Comparison of ENCODE assay signal across 11 mouse cellular contexts in genomic region chr2:178635685-178636084, GRCm38 (mm10).
DNase-seq lines count a peak whose midpoint lies in the region; ATAC-seq lines count a peak whose summit lies in the region.
"Had no signal": no experiment of that assay in that cellular context is flagged by ENCODE, and none has a peak within 500 bp of the region (broad histone marks: within the 10 kb centered on the region; RNA-seq: fewer than 3 reads in every experiment).

No protein-coding gene starts in this region.

- no peaks in the 10 kb centered on the region for H3K27me3 ChIP-seq in embryonic facial prominence, embryonic 14.5 days (replicated peaks; ENCODE audit: control insufficient read depth, insufficient read depth, low read length)
- peaks cover 3% of the 10 kb centered on the region; the same call in 1 of the 2 replicates for H3K27me3 ChIP-seq in embryonic facial prominence, embryonic 10.5 days (replicated peaks; ENCODE audit: low read depth, poor library complexity, severe bottlenecking)
- H3K27me3 ChIP-seq in hindbrain, embryonic 11.5 days (ENCODE audit: control insufficient read depth, insufficient read depth, low read length), result no peaks in the 10 kb centered on the region
- H3K27me3 ChIP-seq in lung, embryonic 15.5 days, result no peaks in the 10 kb centered on the region
- no peaks in the 10 kb centered on the region for H3K27me3 ChIP-seq in neural tube, embryonic 14.5 days (ENCODE audit: control insufficient read depth, insufficient read depth, low read length)
- no peaks in the 10 kb centered on the region for H3K27me3 ChIP-seq in heart, embryonic 11.5 days (ENCODE audit: control insufficient read depth, insufficient read depth, low read length)
- H3K27me3 ChIP-seq: embryonic facial prominence, embryonic 12.5 days; heart, embryonic 15.5 days; stomach, embryonic 15.5 days had no signal

- H3K9ac ChIP-seq in embryonic facial prominence, embryonic 14.5 days (ENCODE audit: low read depth, low read length), result no peak overlapping the region
- no peak overlapping the region for H3K9ac ChIP-seq in hindbrain, embryonic 11.5 days (ENCODE audit: low read depth, low read length)
- H3K9ac ChIP-seq in lung, embryonic 15.5 days, result no peak overlapping the region
- no peak overlapping the region for H3K9ac ChIP-seq in neural tube, embryonic 14.5 days (replicated peaks; ENCODE audit: low read depth, low read length)
- no peak overlapping the region for H3K9ac ChIP-seq in heart, embryonic 11.5 days (ENCODE audit: low read depth, low read length)
- H3K9ac ChIP-seq: embryonic facial prominence, embryonic 12.5 days; heart, embryonic 15.5 days; stomach, embryonic 15.5 days had no signal

- peaks cover 33% of the 10 kb centered on the region for H3K4me1 ChIP-seq in embryonic facial prominence, embryonic 14.5 days (ENCODE audit: control insufficient read depth, insufficient read depth, low read length)
- H3K4me1 ChIP-seq in embryonic facial prominence, embryonic 10.5 days, result peaks cover 44% of the 10 kb centered on the region
- no peaks in the 10 kb centered on the region for H3K4me1 ChIP-seq in hindbrain, embryonic 11.5 days (replicated peaks; ENCODE audit: control insufficient read depth, insufficient read depth, low read length)
- H3K4me1 ChIP-seq in lung, embryonic 15.5 days, result 0 out of 2 replicates have a peak, but pooled peaks cover 6% of the 10 kb centered on the region
- peaks cover 5% of the 10 kb centered on the region; the same call in 1 of the 2 replicates for H3K4me1 ChIP-seq in neural tube, embryonic 14.5 days (ENCODE audit: control insufficient read depth, insufficient read depth, low read length)
- H3K4me1 ChIP-seq in heart, embryonic 11.5 days (ENCODE audit: control insufficient read depth, insufficient read depth, low read length), result no peaks in the 10 kb centered on the region; the same call in 1 of the 2 replicates

- no peak for DNase-seq in embryonic facial prominence, embryonic 14.5 days (ENCODE audit: low spot score)
- DNase-seq in embryonic facial prominence, embryonic 10.5 days (ENCODE audit: low spot score), result no peak
- DNase-seq in hindbrain, embryonic 11.5 days (ENCODE audit: low spot score), result peak; percentile 31
- DNase-seq in adrenal gland, postnatal 36 days, result no peak

- no peaks in the 10 kb centered on the region for H3K9me3 ChIP-seq in embryonic facial prominence, embryonic 14.5 days (ENCODE audit: control insufficient read depth, low read length)
- H3K9me3 ChIP-seq in embryonic facial prominence, embryonic 10.5 days, result no peaks in the 10 kb centered on the region
- no peaks in the 10 kb centered on the region for H3K9me3 ChIP-seq in hindbrain, embryonic 11.5 days (ENCODE audit: control insufficient read depth, low read length)
- no peaks in the 10 kb centered on the region for H3K9me3 ChIP-seq in lung, embryonic 15.5 days
- no peaks in the 10 kb centered on the region for H3K9me3 ChIP-seq in neural tube, embryonic 14.5 days (ENCODE audit: control insufficient read depth, low read length)
- no peaks in the 10 kb centered on the region for H3K9me3 ChIP-seq in heart, embryonic 11.5 days (replicated peaks; ENCODE audit: control insufficient read depth, low read length)
- H3K9me3 ChIP-seq: embryonic facial prominence, embryonic 12.5 days; heart, embryonic 15.5 days; stomach, embryonic 15.5 days had no signal

- H3K27ac ChIP-seq in embryonic facial prominence, embryonic 14.5 days (replicated peaks; ENCODE audit: low read depth, low read length), result no peak overlapping the region
- H3K27ac ChIP-seq in embryonic facial prominence, embryonic 10.5 days (replicated peaks), result no peak overlapping the region; the same call in 1 of the 2 replicates
- H3K27ac ChIP-seq in hindbrain, embryonic 11.5 days (ENCODE audit: low read depth, low read length), result no peak overlapping the region
- 0 out of 2 replicates have a peak overlapping the region, but pooled peaks have one; percentile 16 for H3K27ac ChIP-seq in lung, embryonic 15.5 days
- H3K27ac ChIP-seq in neural tube, embryonic 14.5 days (ENCODE audit: low read depth, low read length), result no peak overlapping the region
- no peak overlapping the region for H3K27ac ChIP-seq in heart, embryonic 11.5 days (ENCODE audit: low read depth, low read length)
- H3K27ac ChIP-seq: embryonic facial prominence, embryonic 12.5 days; heart, embryonic 15.5 days; stomach, embryonic 15.5 days had no signal

- ATAC-seq in embryonic facial prominence, embryonic 14.5 days (ENCODE audit: low read depth), result peak; percentile 19; the same call in 1 of the 2 replicates
- no peak for ATAC-seq in hindbrain, embryonic 11.5 days (ENCODE audit: low FRiP score)
- ATAC-seq in lung, embryonic 15.5 days (ENCODE audit: borderline replicate concordance, extremely low read depth, low FRiP score, low TSS enrichment), result peak; percentile 44; the same call in 1 of the 2 replicates
- peak; percentile 60 for ATAC-seq in neural tube, embryonic 14.5 days (ENCODE audit: low read depth)
- no peak for ATAC-seq in heart, embryonic 11.5 days (replicated peaks; ENCODE audit: insufficient number of reproducible peaks, low FRiP score, low TSS enrichment)
- no peak for ATAC-seq in CD4-positive, CD25-positive, alpha-beta regulatory T cell, adult 4 months

- H3K36me3 ChIP-seq in embryonic facial prominence, embryonic 14.5 days (ENCODE audit: control insufficient read depth, insufficient read depth, low read length), result no peaks in the 10 kb centered on the region
- no peaks in the 10 kb centered on the region for H3K36me3 ChIP-seq in embryonic facial prominence, embryonic 10.5 days (replicated peaks)
- no peaks in the 10 kb centered on the region for H3K36me3 ChIP-seq in hindbrain, embryonic 11.5 days (ENCODE audit: control insufficient read depth, insufficient read depth, low read length)
- H3K36me3 ChIP-seq in lung, embryonic 15.5 days, result no peaks in the 10 kb centered on the region
- no peaks in the 10 kb centered on the region for H3K36me3 ChIP-seq in neural tube, embryonic 14.5 days (ENCODE audit: control insufficient read depth, insufficient read depth, low read length)
- H3K36me3 ChIP-seq in heart, embryonic 11.5 days (ENCODE audit: control insufficient read depth, insufficient read depth, low read length), result no peaks in the 10 kb centered on the region
- H3K36me3 ChIP-seq: embryonic facial prominence, embryonic 12.5 days; heart, embryonic 15.5 days; stomach, embryonic 15.5 days had no signal

- H3K4me2 ChIP-seq in embryonic facial prominence, embryonic 14.5 days (ENCODE audit: low read depth, low read length), result no peak overlapping the region
- H3K4me2 ChIP-seq in hindbrain, embryonic 11.5 days (replicated peaks; ENCODE audit: low read depth, low read length), result no peak overlapping the region
- no peak overlapping the region for H3K4me2 ChIP-seq in lung, embryonic 15.5 days
- H3K4me2 ChIP-seq in neural tube, embryonic 14.5 days (ENCODE audit: low read depth, low read length), result no peak overlapping the region
- no peak overlapping the region for H3K4me2 ChIP-seq in heart, embryonic 11.5 days
- H3K4me2 ChIP-seq: embryonic facial prominence, embryonic 12.5 days; heart, embryonic 15.5 days; stomach, embryonic 15.5 days had no signal

- H3K4me3 ChIP-seq in embryonic facial prominence, embryonic 14.5 days (ENCODE audit: low read depth, low read length), result no peak overlapping the region
- H3K4me3 ChIP-seq in embryonic facial prominence, embryonic 10.5 days, result no peak overlapping the region
- H3K4me3 ChIP-seq in hindbrain, embryonic 11.5 days (ENCODE audit: low read depth, low read length), result no peak overlapping the region
- H3K4me3 ChIP-seq in lung, embryonic 15.5 days, result no peak overlapping the region
- no peak overlapping the region for H3K4me3 ChIP-seq in neural tube, embryonic 14.5 days (ENCODE audit: low read depth, low read length)
- H3K4me3 ChIP-seq in heart, embryonic 11.5 days (ENCODE audit: low read depth, low read length), result no peak overlapping the region
- H3K4me3 ChIP-seq: embryonic facial prominence, embryonic 12.5 days; heart, embryonic 15.5 days; stomach, embryonic 15.5 days had no signal

- WGBS in embryonic facial prominence, embryonic 14.5 days, result 54% methylated on average over 4 of the region's 4 CpGs
- 56% methylated on average over 4 of the region's 4 CpGs for WGBS in embryonic facial prominence, embryonic 10.5 days
- WGBS in hindbrain, embryonic 11.5 days, result 45% methylated on average over 4 of the region's 4 CpGs
- 27% methylated on average over 4 of the region's 4 CpGs for WGBS in lung, embryonic 15.5 days
- 29% methylated on average over 4 of the region's 4 CpGs for WGBS in neural tube, embryonic 14.5 days
- WGBS in heart, embryonic 11.5 days (ENCODE audit: insufficient replicate concordance), result 41% methylated on average over 4 of the region's 4 CpGs

Comparison
In these comparisons a context has a peak if more than half of its experiments do, and no peak if none do; other contexts are left out.
1. ATAC-seq: peak in embryonic facial prominence, embryonic 14.5 days (single experiment), lung, embryonic 15.5 days (single experiment) and neural tube, embryonic 14.5 days (single experiment); none in hindbrain, embryonic 11.5 days (single experiment), heart, embryonic 11.5 days (single experiment) and CD4-positive, CD25-positive, alpha-beta regulatory T cell, adult 4 months (single experiment).